Mouse (Mus musculus) G1E (cell line): ENCODE measurements around the gene Itgav. TPM values are rescaled to one million over a fixed set of nuclear protein-coding genes. Genes with fewer than 3 reads are reported as not detected.
"Not testable (repeated sequence)": the region's sequence is repeated elsewhere in the genome, so short reads cannot be mapped to it uniquely, and the experiment has no call there.

Source experiments
- ATAC-seq: 2 replicates; pipeline ENCODE4 v1.8.0; 2016; ENCODE audit warnings: mild to moderate bottlenecking; ENCODE audit not compliant: insufficient number of reproducible peaks, poor library complexity, low FRiP score, severe bottlenecking; ENCODE audit errors: extremely low read depth
- DNase-seq: peaks from one replicate; pipeline ENCODE4 v3.0.0; 2012; ENCODE audit warnings: low spot score
- H3K27me3 ChIP-seq: 2 replicates; pipeline ENCODE4 v1.6.1; 2012; ENCODE audit warnings: mild to moderate bottlenecking, low read length, inconsistent platforms; ENCODE audit not compliant: insufficient read depth
- H3K36me3 ChIP-seq: replicated peaks from 2 replicates; pipeline ENCODE3; 2012; ENCODE audit warnings: mild to moderate bottlenecking, inconsistent platforms
- H3K4me1 ChIP-seq: 2 replicates; pipeline ENCODE4 v1.6.1; 2012; ENCODE audit warnings: low read depth, low read length, inconsistent platforms, mixed read lengths; ENCODE audit not compliant: insufficient read depth
- H3K4me3 ChIP-seq: 2 replicates; pipeline ENCODE4 v1.5.1; 2012; ENCODE audit warnings: low read depth, mild to moderate bottlenecking, inconsistent platforms, low read length, moderate library complexity, mixed read lengths
- H3K9me3 ChIP-seq: replicated peaks from 2 replicates; pipeline ENCODE4 v1.6.1; 2012; ENCODE audit warnings: inconsistent platforms
- CTCF ChIP-seq: IDR thresholded peaks from 2 replicates; pipeline ENCODE4 v1.5.1; 2012; ENCODE audit warnings: low read depth, low read length, inconsistent platforms, mixed read lengths
- GATA1 ChIP-seq: IDR thresholded peaks from 2 replicates; pipeline ENCODE4 v1.6.1; 2012; ENCODE audit warnings: borderline replicate concordance, low read length, inconsistent platforms, mixed read lengths
- GATA2 ChIP-seq: IDR thresholded peaks from 2 replicates; pipeline ENCODE4 v1.6.1; 2012; ENCODE audit warnings: low read depth, low read length, inconsistent platforms, borderline replicate concordance
- POLR2AphosphoS5 ChIP-seq: IDR thresholded peaks from 2 replicates; pipeline ENCODE4 v1.6.1; 2012; ENCODE audit warnings: low read depth, low read length, inconsistent platforms; ENCODE audit not compliant: insufficient replicate concordance
- TAL1 ChIP-seq: conservative IDR thresholded peaks from 2 replicates; pipeline ENCODE4 v1.6.1; 2012; ENCODE audit warnings: low read depth, low read length, inconsistent platforms, mixed read lengths
- polyA plus RNA-seq: library from polyadenylated mRNA; stranded (reverse); fragments of >175 nt; gene quantifications from 2 replicates; pipeline ENCODE4 v1.2.3, GENCODE M21; 2012
- total RNA-seq, 2 experiments: library from RNA; stranded (forward) in 1 of 2; stranded (reverse) in 1 of 2; fragments of 200-1000 nt in 1 of 2; fragments of >200 nt in 1 of 2; fragmentation: Nextera tagmentation in 1 of 2; gene quantifications; 2 replicates each; pipeline ENCODE4 v1.2.3; 2014 to 2017

The Itgav gene
- total and polyA plus RNA-seq, 3 experiments = 18.0 to 26.0 (median 19.8) TPM

DNA sequence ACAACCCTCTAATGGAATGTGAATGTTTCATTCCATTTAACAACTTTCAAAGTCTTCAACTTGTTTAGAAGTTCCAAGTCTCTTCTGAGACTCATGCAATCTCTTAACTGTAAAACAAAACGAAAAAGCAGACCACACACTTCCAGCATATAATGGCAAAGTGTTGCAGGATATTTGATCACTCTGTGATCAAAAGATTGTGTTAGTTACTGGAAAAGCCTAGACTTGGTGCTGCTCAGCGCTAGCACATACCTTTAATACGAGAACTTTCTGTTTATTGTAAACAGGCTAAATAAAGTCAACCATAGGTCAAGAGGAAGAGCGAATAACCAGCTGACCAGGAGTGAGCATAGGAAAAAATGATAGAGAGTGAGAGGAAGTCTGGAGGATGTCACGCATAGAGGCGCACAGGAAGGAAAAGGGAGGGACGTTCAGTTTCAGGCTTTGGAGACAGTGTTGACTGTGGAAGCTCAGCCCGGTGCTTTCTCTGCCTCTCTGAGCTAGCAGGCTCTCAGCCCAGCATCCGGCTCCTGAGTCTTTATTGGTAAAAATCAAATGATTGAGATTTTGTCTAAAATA lies 18.5 kb upstream of the Itgav start:
- ATAC-seq (no peak), DNase-seq (no peak)
- Histone ChIP-seq H3K36me3 (no peaks in the 10 kb centered on the region), H3K4me3 (no peak overlapping the region), H3K9me3 (no peaks in the 10 kb centered on the region), H3K4me1 (no peaks in the 10 kb centered on the region), H3K27me3 (peaks cover 5% of the 10 kb centered on the region; the same call in 1 of the 2 replicates)
- TF ChIP-seq POLR2AphosphoS5 (no peak), CTCF (no peak), GATA1 (no peak), TAL1 (no peak)

DNA sequence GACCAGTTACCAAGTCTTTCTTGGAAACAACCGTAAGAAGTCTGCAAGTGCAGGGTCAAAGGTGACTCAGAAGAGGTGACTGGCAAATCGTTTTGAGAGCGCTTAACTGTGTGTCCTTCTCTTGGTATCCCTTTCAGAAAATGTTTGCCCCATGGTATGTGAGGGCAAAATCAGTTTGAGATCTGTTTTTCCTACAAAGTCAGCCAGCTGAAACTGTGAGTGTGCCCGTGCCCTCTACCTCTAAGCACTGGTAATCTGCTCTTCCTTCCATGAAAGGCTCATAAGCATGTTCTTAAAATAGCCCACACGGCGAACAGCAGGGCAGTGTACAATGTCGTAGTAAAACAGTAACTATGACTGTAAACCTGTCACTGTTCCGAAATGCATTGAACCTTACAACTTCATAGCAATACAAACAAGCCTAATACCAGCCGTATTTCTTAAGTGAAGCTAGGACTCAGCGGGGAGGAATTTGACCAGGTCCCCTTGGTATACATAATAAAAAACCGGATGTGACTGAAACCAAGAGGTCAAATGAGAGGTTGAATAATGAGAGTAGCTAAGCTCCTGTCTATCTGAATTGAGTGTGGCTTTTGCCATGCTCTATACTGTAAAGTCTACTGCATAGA lies 14.2 kb upstream of the Itgav start:
- no peaks in the 10 kb centered on the region for H3K36me3 ChIP-seq
- H3K4me3 ChIP-seq = no peak overlapping the region
- DNase-seq (no peak), ATAC-seq (no peak)
- no peak for TF ChIP-seq GATA1
- peaks cover 2% of the 10 kb centered on the region; the same call in 1 of the 2 replicates for H3K27me3 ChIP-seq
- H3K4me1 ChIP-seq = peaks cover 2% of the 10 kb centered on the region; the same call in 1 of the 2 replicates
- no peaks in the 10 kb centered on the region for H3K9me3 ChIP-seq

DNA sequence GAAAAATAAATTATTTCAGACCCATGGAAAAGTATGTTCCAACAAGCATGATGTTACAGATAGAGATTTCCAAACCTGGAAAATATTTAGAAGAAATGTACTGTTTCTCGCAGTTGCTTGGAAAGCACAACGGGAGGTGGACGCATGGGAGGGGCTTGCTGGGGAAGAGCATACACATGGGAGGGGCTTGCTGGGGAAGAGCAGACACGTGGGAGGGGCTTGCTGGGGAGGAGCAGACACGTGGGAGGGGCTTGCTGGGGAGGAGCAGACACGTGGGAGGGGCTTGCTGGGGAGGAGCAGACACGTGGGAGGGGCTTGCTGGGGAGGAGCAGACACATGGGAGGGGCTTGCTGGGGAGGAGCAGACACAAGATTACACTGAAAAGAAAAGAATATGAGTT lies 10.9 kb upstream of the Itgav start:
- not testable (repeated sequence) for H3K9me3 ChIP-seq, DNase-seq, H3K4me1 ChIP-seq, ATAC-seq, H3K4me3 ChIP-seq, H3K36me3 ChIP-seq, H3K27me3 ChIP-seq

DNA sequence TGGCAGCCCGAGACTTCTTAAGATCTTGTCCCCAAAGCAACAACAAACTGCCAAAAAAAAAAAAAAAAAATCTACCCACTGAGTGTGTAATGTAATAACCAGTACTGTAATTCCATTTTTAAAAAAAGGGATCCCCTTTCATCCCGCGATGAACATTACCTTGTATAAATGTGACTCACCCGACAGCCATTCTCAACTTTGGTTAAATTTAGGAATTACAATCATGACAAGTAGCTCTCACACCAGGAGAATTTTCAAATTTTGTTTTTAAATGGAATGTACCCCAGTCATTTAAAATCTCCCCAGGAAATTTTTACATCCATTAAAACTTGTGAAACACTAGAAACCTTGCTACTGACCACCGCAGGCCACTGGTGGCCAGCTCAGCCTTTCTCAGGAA lies 10.3 kb upstream of the Itgav start:
- TF ChIP-seq CTCF (no peak), GATA2 (no peak), POLR2AphosphoS5 (no peak), TAL1 (no peak), GATA1 (no peak)
- no peaks in the 10 kb centered on the region for H3K36me3 ChIP-seq
- no peak overlapping the region for H3K4me3 ChIP-seq

DNA sequence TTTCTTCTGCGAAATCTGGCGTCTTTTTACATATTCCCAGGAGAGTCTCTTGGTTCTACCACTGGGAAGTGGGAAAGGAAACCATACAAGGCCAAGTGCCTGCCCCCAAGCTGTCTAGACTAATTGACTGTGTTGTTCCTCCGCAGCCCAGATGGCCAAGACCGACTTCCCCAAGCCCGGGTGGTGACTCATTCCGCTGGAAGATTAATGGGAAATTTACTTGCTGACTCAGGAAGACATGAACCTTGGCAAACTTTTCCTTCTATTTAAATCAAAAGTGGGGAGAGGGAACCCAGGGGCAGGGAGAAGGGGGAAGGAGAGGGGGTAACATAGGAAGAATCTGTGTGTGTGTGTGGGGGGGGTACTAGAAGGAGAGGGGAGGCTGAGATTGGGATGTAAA lies 9.4 kb upstream of the Itgav start:
- no peak for DNase-seq
- no peaks in the 10 kb centered on the region for H3K36me3 ChIP-seq
- no peaks in the 10 kb centered on the region for H3K27me3 ChIP-seq
- H3K9me3 ChIP-seq = no peaks in the 10 kb centered on the region
- no peak for TF ChIP-seq TAL1
- no peak for TF ChIP-seq POLR2AphosphoS5
- TF ChIP-seq GATA1 = no peak
- no peak for TF ChIP-seq GATA2
- ATAC-seq = no peak
- H3K4me1 ChIP-seq = peaks cover 2% of the 10 kb centered on the region; the same call in 1 of the 2 replicates
- H3K4me3 ChIP-seq = no peak overlapping the region

More for the DNA sequence above, 10.3 kb upstream of the Itgav start:
- ATAC-seq = no peak
- H3K4me1 ChIP-seq = peaks cover 2% of the 10 kb centered on the region; the same call in 1 of the 2 replicates
- no peaks in the 10 kb centered on the region for H3K9me3 ChIP-seq
- DNase-seq = no peak
- H3K27me3 ChIP-seq = no peaks in the 10 kb centered on the region

DNA sequence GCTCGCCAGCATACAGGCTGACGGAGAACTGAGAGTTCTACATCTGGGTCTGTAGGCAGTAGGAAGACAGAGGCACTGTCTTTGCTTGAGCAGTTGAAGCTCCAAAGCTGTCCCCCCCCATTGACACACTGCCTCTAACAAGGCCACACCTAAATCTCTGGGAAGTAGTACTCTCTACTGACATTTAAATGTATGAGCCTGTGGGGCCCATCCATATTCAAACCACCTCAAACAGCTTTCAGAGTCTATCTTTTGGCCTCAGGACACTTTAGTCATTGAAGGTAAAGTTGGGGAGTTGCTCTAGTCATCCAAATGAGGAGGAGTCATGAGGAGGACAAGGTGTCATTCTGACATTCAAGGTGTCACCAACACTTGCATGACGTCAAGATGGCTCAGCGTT lies 5.9 kb upstream of the Itgav start:
- Histone ChIP-seq H3K27me3 (no peaks in the 10 kb centered on the region), H3K36me3 (no peaks in the 10 kb centered on the region), H3K4me1 (peaks cover 9% of the 10 kb centered on the region), H3K4me3 (no peak overlapping the region), H3K9me3 (no peaks in the 10 kb centered on the region)
- DNase-seq (no peak), ATAC-seq (no peak)
- TF ChIP-seq GATA1 = no peak
- TF ChIP-seq POLR2AphosphoS5 = no peak

DNA sequence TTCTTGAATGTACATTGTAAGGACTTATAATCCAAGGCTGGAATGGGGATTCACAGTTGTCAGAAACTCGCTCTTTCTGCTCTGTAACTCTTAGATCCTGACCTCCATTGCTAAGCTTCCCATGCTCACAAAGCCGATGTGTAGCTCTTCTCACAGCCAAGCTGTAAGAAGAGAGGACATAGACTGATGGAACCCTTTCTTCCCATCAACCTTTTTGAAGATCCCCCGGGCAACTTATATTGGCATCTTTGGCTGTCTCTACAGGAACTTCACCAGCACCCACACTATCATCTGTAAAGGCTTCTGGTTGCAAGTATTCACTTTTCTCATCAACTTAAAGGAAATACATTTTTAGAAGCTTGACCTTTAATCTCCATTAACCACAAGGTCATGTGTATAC lies 2.6 kb upstream of the Itgav start:
- DNase-seq (no peak), ATAC-seq (no peak)
- Histone ChIP-seq H3K4me1 (peaks cover 28% of the 10 kb centered on the region), H3K4me3 (no peak overlapping the region), H3K36me3 (no peaks in the 10 kb centered on the region), H3K9me3 (no peaks in the 10 kb centered on the region), H3K27me3 (no peaks in the 10 kb centered on the region)
- no peak for TF ChIP-seq TAL1
- no peak for TF ChIP-seq POLR2AphosphoS5
- TF ChIP-seq GATA2 = no peak
- no peak for TF ChIP-seq CTCF
- TF ChIP-seq GATA1 = no peak
